Mouse (Mus musculus): ENCODE measurements around the gene Car5a.

The Car5a gene

DNA sequence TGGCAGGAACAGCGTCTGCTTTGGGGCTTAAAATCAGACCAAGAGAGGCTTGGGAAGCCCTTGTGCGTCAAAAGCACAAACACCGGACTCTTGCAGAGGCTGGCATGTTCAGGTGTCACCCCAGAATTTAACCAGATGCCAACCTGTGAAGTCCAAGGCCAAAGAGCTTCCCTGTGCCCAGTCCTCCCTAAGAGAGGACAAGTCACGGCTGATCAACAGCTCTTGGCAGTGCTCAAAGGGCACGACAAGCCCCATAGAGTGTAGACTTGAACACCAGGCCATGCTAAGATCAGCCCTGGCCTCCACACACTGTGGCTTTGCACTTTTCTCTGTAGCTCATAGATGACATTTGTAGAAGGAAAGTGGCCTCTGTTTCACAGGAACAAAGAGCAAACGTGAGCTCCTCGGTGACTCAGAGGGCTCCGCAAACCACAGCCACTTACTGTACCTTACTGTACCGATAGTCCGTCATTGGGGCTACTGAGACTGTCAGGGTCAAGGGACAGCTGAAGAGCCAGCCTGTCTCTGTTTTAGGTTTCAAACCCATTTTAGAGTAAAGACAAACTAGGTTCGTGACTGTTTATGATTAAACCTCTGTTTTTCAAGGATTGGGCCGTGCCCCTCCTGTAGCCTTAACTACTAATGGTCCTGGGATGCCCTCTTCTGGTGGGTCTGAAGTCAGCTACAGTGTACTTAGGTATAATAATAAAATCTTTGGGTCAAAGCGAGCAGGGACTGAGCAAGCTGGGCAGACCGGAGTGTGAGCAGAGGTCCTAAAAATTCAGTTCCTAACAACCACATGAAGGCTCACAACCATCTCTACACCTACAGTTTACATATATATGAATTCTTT is 11.8 kb downstream of the Car5a start:
- DNase-seq = no peak

- no peak for DNase-seq
Observed at GRCm38 (mm10) chr8:121932026-121932667, 12.6 kb downstream of the Car5a start.

GRCm38 (mm10) chr8:121931571-121931970 is 13.1 kb downstream of the Car5a start:
- DNase-seq = no peak

- no peak for DNase-seq
Observed at GRCm38 (mm10) chr8:121930047-121930446, 14.7 kb downstream of the Car5a start.

DNA sequence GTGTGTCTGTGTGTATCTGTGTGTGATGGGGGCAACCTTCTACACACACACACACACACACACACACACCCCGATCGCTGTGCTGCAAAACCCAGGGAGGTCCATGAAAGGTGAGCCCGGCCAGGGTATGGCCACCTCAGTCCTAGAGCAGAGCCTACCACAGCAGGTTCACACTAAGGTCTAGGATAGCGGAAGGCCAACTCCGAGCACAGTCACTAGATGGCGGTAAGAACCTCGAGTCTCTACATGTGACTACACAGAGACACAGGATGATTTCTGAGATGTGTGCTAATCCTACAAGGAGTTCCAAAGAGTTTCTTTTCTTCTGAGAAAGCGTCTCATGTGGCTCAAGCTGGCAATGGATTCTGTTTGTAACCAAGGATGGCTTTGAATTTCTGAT is 17.4 kb downstream of the Car5a start:
- DNase-seq = peak; percentile 79 to 81

DNA sequence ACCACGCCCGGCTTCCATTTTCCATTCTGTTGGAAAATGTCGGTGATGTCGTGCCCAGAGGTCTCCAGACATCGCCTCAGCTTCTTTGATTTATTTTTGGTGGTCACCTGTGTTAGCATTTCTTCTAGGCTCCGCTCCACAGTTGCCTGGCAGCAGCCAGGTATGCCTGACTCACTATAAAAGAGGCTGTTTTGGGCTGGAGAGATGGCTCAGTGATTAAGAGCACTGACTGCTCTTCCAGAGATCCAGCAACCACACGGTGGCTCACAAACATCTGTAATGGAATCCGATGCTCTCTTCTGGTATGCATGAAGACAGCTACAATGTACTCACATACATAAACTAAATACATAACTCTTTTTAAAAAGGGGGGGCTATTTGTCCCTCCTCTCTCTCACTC is 18.4 kb downstream of the Car5a start:
- no peak for DNase-seq

GRCm38 (mm10) chr8:121925624-121926023 is 19.1 kb downstream of the Car5a start:
- peak; percentile 89 to 90 for DNase-seq

GRCm38 (mm10) chr8:121924681-121925080 is 20.0 kb downstream of the Car5a start:
- no peak for DNase-seq

DNA sequence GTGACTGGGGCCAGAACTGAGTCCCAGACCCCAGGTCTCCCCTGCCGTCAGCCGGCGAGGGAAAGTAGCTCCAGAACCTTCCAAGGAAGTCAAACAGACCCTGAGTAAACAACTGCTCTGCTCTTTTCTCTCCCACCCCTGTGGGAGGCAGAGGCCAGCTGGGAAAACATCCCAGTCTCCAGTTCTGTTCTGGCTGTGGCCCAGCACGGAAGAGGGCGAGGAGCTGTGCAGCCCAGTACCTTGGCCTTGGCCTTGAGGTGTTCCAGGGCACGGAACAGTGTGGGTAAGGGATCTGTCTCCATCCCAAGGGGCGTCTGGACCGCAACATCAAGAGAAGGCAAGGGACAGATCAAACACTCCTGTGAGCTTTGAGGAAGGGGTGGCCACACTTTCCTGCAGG is 22.6 kb downstream of the Car5a start:
- no peak for DNase-seq

GRCm38 (mm10) chr8:121921582-121921981 is 23.1 kb downstream of the Car5a start:
- DNase-seq = no peak

GRCm38 (mm10) chr8:121919731-121920130 is 25.0 kb downstream of the Car5a start:
- DNase-seq = no peak

DNA sequence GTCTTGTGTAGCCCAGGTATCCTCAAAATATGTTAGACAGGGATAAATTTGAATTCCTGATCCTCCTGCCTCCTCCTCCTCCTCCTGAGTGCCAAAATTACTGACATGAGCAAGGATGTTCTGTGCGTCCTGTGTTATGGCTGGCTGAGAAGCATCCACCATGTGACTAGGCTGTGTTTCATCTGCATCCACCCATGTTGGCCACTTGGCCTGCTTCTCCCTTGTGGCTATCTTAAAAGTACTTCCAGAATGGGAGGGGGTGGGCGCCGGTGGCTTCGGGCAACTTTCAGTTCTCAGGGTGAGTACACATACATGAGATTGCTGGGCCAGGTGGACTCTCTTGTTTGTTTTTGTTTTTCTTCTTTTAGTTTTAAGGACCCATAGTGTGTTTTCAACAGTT is 25.5 kb downstream of the Car5a start:
- DNase-seq = no peak

- DNase-seq = peak in 1 of 2 experiments; percentile 7
Observed at GRCm38 (mm10) chr8:121913378-121913777, 31.3 kb downstream of the Car5a start.

GRCm38 (mm10) chr8:121912831-121913230 is 31.9 kb downstream of the Car5a start:
- DNase-seq = no peak

GRCm38 (mm10) chr8:121911987-121912386 is 32.7 kb downstream of the Car5a start:
- DNase-seq = no peak

DNA sequence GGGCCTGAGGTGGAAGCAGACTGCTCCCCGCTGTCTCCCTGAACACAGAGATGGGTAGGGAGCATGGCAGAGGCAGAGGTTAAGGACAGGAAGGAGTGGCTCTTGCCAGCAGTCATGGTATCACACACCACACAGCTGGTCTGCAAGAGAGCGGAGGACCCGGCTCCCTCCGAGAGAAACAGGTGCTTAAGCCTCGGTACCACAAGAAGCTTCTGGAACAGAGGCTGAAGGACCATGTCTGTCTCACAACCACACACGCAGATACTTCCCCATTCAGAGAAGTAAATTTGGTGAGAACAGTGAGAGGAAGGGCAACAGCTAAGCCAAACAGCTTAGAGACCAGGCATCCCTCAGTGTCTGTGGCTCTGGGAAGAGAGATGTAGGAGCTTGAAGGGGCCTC is 33.3 kb downstream of the Car5a start:
- no peak for DNase-seq

DNA sequence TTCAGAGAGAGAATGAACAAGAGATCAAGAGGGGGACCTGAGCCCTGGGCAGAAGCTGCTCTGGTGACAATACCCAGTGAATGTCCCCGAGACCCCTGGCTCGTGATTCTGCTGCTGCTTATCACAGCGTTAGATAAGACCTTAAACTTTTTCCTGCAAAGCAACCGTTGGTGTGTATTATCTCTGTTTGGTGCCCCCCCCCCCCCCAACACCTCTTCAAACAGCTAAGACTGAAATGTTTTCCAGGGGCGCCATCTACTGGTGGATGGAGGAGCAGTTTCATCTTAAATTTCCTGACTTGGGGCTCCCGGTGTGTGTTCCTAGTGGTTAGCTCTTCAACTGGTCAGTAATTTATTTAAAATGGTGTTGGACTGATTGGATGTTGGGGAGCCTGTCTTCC is 35.0 kb downstream of the Car5a start:
- DNase-seq = peak; percentile 89 to 93

DNA sequence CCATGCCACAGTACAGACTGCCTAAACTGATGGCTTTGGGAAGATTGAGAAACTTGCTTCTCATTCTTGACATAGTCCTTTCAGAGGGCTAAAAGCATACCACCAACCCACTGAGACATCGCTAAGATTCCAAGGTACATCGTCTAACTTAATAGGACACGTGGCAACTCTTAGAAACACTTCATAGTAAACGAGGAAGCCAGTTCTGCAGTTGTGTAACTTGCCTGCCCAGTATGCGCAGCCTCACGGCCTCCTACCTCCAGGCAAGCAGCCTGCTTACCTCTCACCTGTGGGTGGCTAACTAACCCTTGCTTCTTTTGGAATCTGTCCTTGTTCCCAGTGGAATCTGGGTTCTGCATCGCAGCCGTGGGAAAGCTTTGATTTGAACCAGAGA is 35.6 kb downstream of the Car5a start:
- no peak for DNase-seq

DNA sequence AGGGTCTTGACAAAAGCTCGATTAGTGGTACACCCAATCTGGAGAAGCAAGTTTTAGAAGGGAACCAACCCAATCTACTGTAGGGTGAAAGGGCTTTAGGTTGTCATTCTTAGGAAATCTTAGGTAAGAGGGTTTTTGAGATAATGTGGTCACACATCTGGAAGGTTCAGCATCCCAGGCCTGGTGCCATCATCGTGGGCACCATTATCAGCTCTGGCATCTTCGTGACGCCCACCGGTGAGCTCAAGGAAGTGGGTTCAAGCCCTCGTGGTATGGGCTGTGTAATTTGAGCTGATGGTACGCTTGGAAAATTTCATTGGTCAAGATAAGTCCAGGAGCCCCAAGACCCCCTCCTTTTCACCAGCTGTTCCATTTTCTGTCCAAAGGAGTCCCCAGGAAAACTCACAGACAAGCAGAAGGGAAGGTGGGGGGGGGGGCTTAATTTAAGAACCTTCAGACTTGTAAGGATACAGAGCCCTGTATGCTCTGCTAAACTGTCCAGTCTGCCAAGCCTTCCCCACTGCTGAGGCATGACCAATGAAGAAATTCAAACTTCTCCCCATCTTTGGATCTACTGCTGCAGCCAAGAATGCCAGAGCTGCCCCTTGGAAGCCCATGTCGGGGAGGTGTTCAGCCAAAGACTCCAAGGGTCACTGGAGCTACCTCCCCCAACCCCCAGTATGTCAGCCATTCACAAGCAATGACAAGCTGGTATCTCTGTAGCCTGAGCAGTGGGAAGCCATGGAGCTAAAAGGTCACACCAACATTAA is 36.1 kb downstream of the Car5a start:
- DNase-seq = no peak

- DNase-seq = peak; percentile 99 to 100
Observed at GRCm38 (mm10) chr8:121907587-121908248, 37.0 kb downstream of the Car5a start, which contains the start of gene Slc7a5. Gene Slc7a5, minus strand, starts transcription at chr8:121907694.

GRCm38 (mm10) chr8:121906542-121907512 is 37.9 kb downstream of the Car5a start:
- DNase-seq = peak; percentile 51 to 63

DNA sequence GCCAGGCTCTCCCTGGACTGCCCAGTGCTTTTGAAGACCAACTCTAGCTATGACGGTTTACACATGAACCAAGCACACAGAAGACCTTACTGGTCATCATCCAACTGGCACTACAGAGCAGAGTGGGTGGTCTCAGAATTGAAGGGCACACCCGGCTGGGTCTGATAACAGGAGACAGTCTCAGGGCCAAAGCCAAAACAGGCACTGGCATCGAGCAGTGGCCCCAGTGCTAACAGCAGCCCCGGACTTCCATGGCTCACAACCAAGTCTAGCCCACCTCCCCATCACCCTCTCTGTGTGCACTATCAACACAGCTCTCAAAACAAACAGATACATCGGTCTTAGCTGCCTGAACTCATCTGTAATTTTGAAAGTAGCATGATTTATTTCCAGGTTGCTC is 38.8 kb downstream of the Car5a start:
- peak in 1 of 2 experiments; percentile 53 for DNase-seq

Data from cerebellum, postnatal 10 days (tissue).